Mouse (Mus musculus): ENCODE data around the gene Nup35. TPM values are rescaled to one million over a fixed set of nuclear protein-coding genes. Genes with fewer than 3 reads are reported as not detected.
A peak's percentile ranks its signal among the peaks of the same experiment; 100 is the strongest.

The Nup35 gene
- polyA plus RNA-seq, 1 experiment from 2014 or later, result 57.4 TPM

GRCm38 (mm10) chr2:80661414-80661813 lies 44.4 kb downstream of the Nup35 start:
- Histone ChIP-seq H3K36me3 (replicated peaks) (0 out of 2 replicates have a peak, but pooled peaks cover 8% of the 10 kb centered on the region), H3K4me2 (no peak overlapping the region), H3K27ac (no peak overlapping the region), H3K27me3 (replicated peaks) (no peaks in the 10 kb centered on the region), H3K9me3 (no peaks in the 10 kb centered on the region), H3K4me1 (no peaks in the 10 kb centered on the region), H3K9ac (no peak overlapping the region), H3K4me3 (no peak overlapping the region)
- ATAC-seq (replicated peaks), result no peak

- H3K4me2 ChIP-seq, result no peak overlapping the region
- ATAC-seq (replicated peaks), result no peak
- WGBS, result 96% methylated on average over 2 of the region's 2 CpGs
These were observed 45.6 kb downstream of the Nup35 start for GRCm38 (mm10) chr2:80662682-80663081.

GRCm38 (mm10) chr2:80667396-80667964 lies 50.4 kb downstream of the Nup35 start:
- ATAC-seq (replicated peaks), result 0 out of 2 replicates have a peak, but pooled peaks have one; percentile 56
- Histone ChIP-seq H3K4me2 (no peak overlapping the region), H3K27ac (no peak overlapping the region), H3K4me1 (no peaks in the 10 kb centered on the region), H3K27me3 (replicated peaks) (no peaks in the 10 kb centered on the region), H3K9me3 (no peaks in the 10 kb centered on the region), H3K36me3 (replicated peaks) (no peaks in the 10 kb centered on the region), H3K9ac (no peak overlapping the region), H3K4me3 (no peak overlapping the region)
- 68% methylated on average over 5 of the region's 5 CpGs for WGBS

More at GRCm38 (mm10) chr2:80662682-80663081, 45.6 kb downstream of the Nup35 start:
- Histone ChIP-seq H3K9me3 (no peaks in the 10 kb centered on the region), H3K4me1 (no peaks in the 10 kb centered on the region), H3K27ac (no peak overlapping the region), H3K9ac (no peak overlapping the region), H3K36me3 (replicated peaks) (0 out of 2 replicates have a peak, but pooled peaks cover 6% of the 10 kb centered on the region), H3K4me3 (no peak overlapping the region), H3K27me3 (replicated peaks) (no peaks in the 10 kb centered on the region)

GRCm38 (mm10) chr2:80669868-80670666 lies 53.0 kb downstream of the Nup35 start:
- H3K9ac ChIP-seq, result no peak overlapping the region
- ATAC-seq (replicated peaks), result no peak
- no peaks in the 10 kb centered on the region for H3K36me3 ChIP-seq (replicated peaks)
- H3K4me1 ChIP-seq, result no peaks in the 10 kb centered on the region
- H3K9me3 ChIP-seq, result no peaks in the 10 kb centered on the region
- H3K27me3 ChIP-seq (replicated peaks), result no peaks in the 10 kb centered on the region
- WGBS, result 77% methylated on average over 11 of the region's 11 CpGs
- H3K4me2 ChIP-seq, result no peak overlapping the region
- no peak overlapping the region for H3K4me3 ChIP-seq
- H3K27ac ChIP-seq, result no peak overlapping the region

GRCm38 (mm10) chr2:80678803-80679202 lies 61.8 kb downstream of the Nup35 start:
- H3K9ac ChIP-seq, result no peak overlapping the region
- H3K4me1 ChIP-seq, result no peaks in the 10 kb centered on the region
- H3K4me3 ChIP-seq, result no peak overlapping the region
- no peak overlapping the region for H3K27ac ChIP-seq
- H3K9me3 ChIP-seq, result no peaks in the 10 kb centered on the region
- H3K4me2 ChIP-seq, result no peak overlapping the region
- H3K27me3 ChIP-seq (replicated peaks), result no peaks in the 10 kb centered on the region
- 94% methylated on average over 8 of the region's 8 CpGs for WGBS
- no peaks in the 10 kb centered on the region for H3K36me3 ChIP-seq (replicated peaks)
- ATAC-seq (replicated peaks), result no peak

- H3K4me3 ChIP-seq, result no peak overlapping the region
- H3K27me3 ChIP-seq (replicated peaks), result no peaks in the 10 kb centered on the region
- ATAC-seq (replicated peaks), result no peak
- no peaks in the 10 kb centered on the region for H3K36me3 ChIP-seq (replicated peaks)
- H3K4me2 ChIP-seq, result no peak overlapping the region
- H3K9ac ChIP-seq, result no peak overlapping the region
- no peaks in the 10 kb centered on the region for H3K4me1 ChIP-seq
- 79% methylated on average over 6 of the region's 6 CpGs for WGBS
- no peak overlapping the region for H3K27ac ChIP-seq
- H3K9me3 ChIP-seq, result no peaks in the 10 kb centered on the region
These were observed 66.7 kb downstream of the Nup35 start for GRCm38 (mm10) chr2:80683727-80684239.

- Histone ChIP-seq H3K4me1 (no peaks in the 10 kb centered on the region), H3K4me3 (no peak overlapping the region), H3K4me2 (no peak overlapping the region), H3K9ac (no peak overlapping the region), H3K27ac (no peak overlapping the region), H3K27me3 (replicated peaks) (no peaks in the 10 kb centered on the region), H3K9me3 (no peaks in the 10 kb centered on the region), H3K36me3 (replicated peaks) (no peaks in the 10 kb centered on the region)
- no peak for ATAC-seq (replicated peaks)
- 84% methylated on average over 6 of the region's 6 CpGs for WGBS
These were observed 67.5 kb downstream of the Nup35 start for GRCm38 (mm10) chr2:80684396-80685071.

- Histone ChIP-seq H3K9ac (no peak overlapping the region), H3K36me3 (replicated peaks) (no peaks in the 10 kb centered on the region), H3K27me3 (replicated peaks) (no peaks in the 10 kb centered on the region), H3K4me3 (no peak overlapping the region), H3K4me2 (no peak overlapping the region), H3K9me3 (no peaks in the 10 kb centered on the region), H3K4me1 (no peaks in the 10 kb centered on the region), H3K27ac (no peak overlapping the region)
- WGBS, result 37% methylated on average over 4 of the region's 4 CpGs
- no peak for ATAC-seq (replicated peaks)
These were observed 71.2 kb downstream of the Nup35 start for GRCm38 (mm10) chr2:80688261-80688660.

GRCm38 (mm10) chr2:80707429-80707828 lies 90.4 kb downstream of the Nup35 start:
- H3K4me3 ChIP-seq, result no peak overlapping the region
- H3K4me1 ChIP-seq, result no peaks in the 10 kb centered on the region
- no peaks in the 10 kb centered on the region for H3K36me3 ChIP-seq (replicated peaks)
- H3K9me3 ChIP-seq, result no peaks in the 10 kb centered on the region
- WGBS, result 70% methylated on average over 1 of the region's 1 CpGs
- H3K27ac ChIP-seq, result no peak overlapping the region
- no peak overlapping the region for H3K4me2 ChIP-seq
- no peaks in the 10 kb centered on the region for H3K27me3 ChIP-seq (replicated peaks)
- no peak for ATAC-seq (replicated peaks)
- no peak overlapping the region for H3K9ac ChIP-seq

MicroRNAs within 50 kb of the gene (microRNA counts, 519-probe panel; counts per million panel counts)
- 2,586 counts per million, percentile 53 among the panel's probes with 10 or more counts for microRNA mmu-miR-684

Small RNAs within 50 kb of the gene (microRNA-seq; reads per million reads assigned to microRNA genes)
- not detected for gene Mir684-1

Other genes with a start within 250 kb of the Nup35 start
- gene Frzb, start 169.6 kb upstream of the Nup35 start, polyA plus RNA-seq (2015; fragmentation: Nextera tagmentation; extraction: Ambion mirVana), result 2.5 and 2.6 TPM in 2 replicates
- 97.0 and 97.2 TPM in 2 replicates for gene Nckap1, start 35.9 kb upstream of the Nup35 start, polyA plus RNA-seq (2015; fragmentation: Nextera tagmentation; extraction: Ambion mirVana)
- 15.4 and 18.0 TPM in 2 replicates for gene Dusp19, start 191 bp upstream of the Nup35 start, polyA plus RNA-seq (2015; fragmentation: Nextera tagmentation; extraction: Ambion mirVana)